Mouse (Mus musculus) left cerebral cortex, adult 18-20 months (tissue): Measurements from ENCODE around the gene Mre11a. TPM values are rescaled to one million over a fixed set of nuclear protein-coding genes. Genes with fewer than 3 reads are reported as not detected.

Source experiments
- DNase-seq, 2 experiments: peaks; one replicate each; pipeline ENCODE4 v3.0.0; 2021 to 2022; ENCODE audit warnings: low spot score in 2 of 2, mixed read lengths in 1 of 2
- long read RNA-seq, 2 experiments: library from polyadenylated mRNA; stranded (forward); transcript quantifications; one replicate each; pipeline ENCODE4 v2.0.0; 2021
- total RNA-seq, 2 experiments: library from RNA; stranded (reverse); gene quantifications; 2 replicates each; pipeline ENCODE4 v1.2.3; 2021

The Mre11a gene
- total RNA-seq: 10 to 100 TPM; 15.2 to 17.8 TPM
- long read RNA-seq, experiment 1, partial matches to known transcripts: 1 of 10 reads
- long read RNA-seq, experiment 1, other reads (novel, unspliced or antisense): 5 of 10 reads
- long read RNA-seq, experiment 2, partial matches to known transcripts: 0 of 1 reads
- long read RNA-seq, experiment 2, other reads (novel, unspliced or antisense): 0 of 1 reads

GRCm38 (mm10) chr9:14784039-14785002 lies at the start of gene Mre11a, which contains the start of gene Ankrd49:
Gene Mre11a (plus strand): TSS chr9:14784654.
Gene Ankrd49 (minus strand): TSS chr9:14784856.
- peak; percentile 88 to 91 for DNase-seq

- no peak for DNase-seq
Measured at GRCm38 (mm10) chr9:14739498-14740150, 44.8 kb upstream of the Mre11a start.

- DNase-seq: no peak
Measured at GRCm38 (mm10) chr9:14740151-14740924, 44.1 kb upstream of the Mre11a start, which contains the start of gene Piwil4. Gene Piwil4 (minus strand): TSS chr9:14740733.

- DNase-seq: no peak
Measured at GRCm38 (mm10) chr9:14750901-14751502, 33.5 kb upstream of the Mre11a start.

GRCm38 (mm10) chr9:14751503-14752000 lies 32.9 kb upstream of the Mre11a start:
- DNase-seq: no peak

GRCm38 (mm10) chr9:14752001-14752522 lies 32.4 kb upstream of the Mre11a start, which contains the start of gene Fut4:
Gene Fut4 (minus strand): TSS chr9:14752393.
- DNase-seq: no peak

GRCm38 (mm10) chr9:14753947-14754346 lies 30.5 kb upstream of the Mre11a start:
- no peak for DNase-seq

- no peak for DNase-seq
Measured at GRCm38 (mm10) chr9:14754469-14754868, 30.0 kb upstream of the Mre11a start.

GRCm38 (mm10) chr9:14758590-14758989 lies 25.9 kb upstream of the Mre11a start:
- DNase-seq: no peak

GRCm38 (mm10) chr9:14759261-14759660 lies 25.2 kb upstream of the Mre11a start:
- no peak for DNase-seq

- DNase-seq: peak; percentile 44 to 67
Measured at GRCm38 (mm10) chr9:14764765-14765164, 19.7 kb upstream of the Mre11a start.

GRCm38 (mm10) chr9:14769811-14770210 lies 14.6 kb upstream of the Mre11a start:
- no peak for DNase-seq

- no peak for DNase-seq
Measured at GRCm38 (mm10) chr9:14770803-14771471, 13.5 kb upstream of the Mre11a start, which contains the start of gene 1700012B09Rik. Gene 1700012B09Rik (minus strand): TSS chr9:14771030.

GRCm38 (mm10) chr9:14772074-14772473 lies 12.4 kb upstream of the Mre11a start:
- DNase-seq: no peak

GRCm38 (mm10) chr9:14773813-14774212 lies 10.6 kb upstream of the Mre11a start:
- no peak for DNase-seq

- no peak for DNase-seq
Measured at GRCm38 (mm10) chr9:14778341-14778740, 6.1 kb upstream of the Mre11a start.

- no peak for DNase-seq
Measured at GRCm38 (mm10) chr9:14787356-14787755, 2.9 kb downstream of the Mre11a start.

- DNase-seq: no peak
Measured at GRCm38 (mm10) chr9:14805714-14806113, 21.3 kb downstream of the Mre11a start.

GRCm38 (mm10) chr9:14806786-14807185 lies 22.3 kb downstream of the Mre11a start:
- no peak for DNase-seq
